Mouse (Mus musculus) kidney, embryonic 16.5 days (tissue): ENCODE results near the gene Tmem117. TPM values are rescaled to one million over a fixed set of nuclear protein-coding genes. Genes with fewer than 3 reads are reported as not detected.

Experiments used
- ATAC-seq: fragments of 200-750 bp; cut with Nextera tagmentation; 2 replicates; pipeline ENCODE4 v1.8.0; 2017; ENCODE audit warnings: moderate TSS enrichment; ENCODE audit not compliant: low FRiP score, low TSS enrichment
- H3K27ac ChIP-seq: fragments of 300-500 bp; sonication (generic); 2 replicates; pipeline ENCODE4 v1.5.1; 2014; ENCODE audit warnings: low read length
- H3K27me3 ChIP-seq: fragments of 300-500 bp; sonication (generic); 2 replicates; pipeline ENCODE4 v1.6.1; 2014; ENCODE audit warnings: low read length, control low read depth, mixed read lengths; ENCODE audit not compliant: insufficient read depth
- H3K36me3 ChIP-seq: fragments of 300-500 bp; sonication (generic); 2 replicates; pipeline ENCODE4 v1.6.1; 2014; ENCODE audit warnings: low read length, control low read depth, mixed read lengths; ENCODE audit not compliant: insufficient read depth
- H3K4me1 ChIP-seq: fragments of 300-500 bp; sonication (generic); 2 replicates; pipeline ENCODE4 v1.6.1; 2014; ENCODE audit warnings: low read length, control low read depth, mixed read lengths; ENCODE audit not compliant: insufficient read depth
- H3K4me2 ChIP-seq: fragments of 300-500 bp; sonication (generic); replicated peaks from 2 replicates; pipeline ENCODE4 v1.6.1; 2014; ENCODE audit warnings: low read depth, low read length
- H3K4me3 ChIP-seq: fragments of 300-500 bp; sonication (generic); 2 replicates; pipeline ENCODE4 v1.5.1; 2014; ENCODE audit warnings: mild to moderate bottlenecking, low read length
- H3K9ac ChIP-seq: fragments of 300-500 bp; sonication (generic); replicated peaks from 2 replicates; pipeline ENCODE4 v1.6.1; 2014; ENCODE audit warnings: low read length
- H3K9me3 ChIP-seq: fragments of 300-500 bp; sonication (generic); 2 replicates; pipeline ENCODE4 v1.6.1; 2016; ENCODE audit warnings: low read length, control low read depth
- WGBS: fragments of 180-500 bp; shearing (Covaris S2); extraction: QIAGEN DNeasy Blood & Tissue Kit; methylation state at CpG from one replicate; pipeline ENCODE4 v1.1.7; 2014; 5-methylcytosine and 5-hydroxymethylcytosine counted together
- polyA plus RNA-seq: library from polyadenylated mRNA; unstranded; fragments of >200 nt; fragmentation: Nextera tagmentation; extraction: Ambion mirVana; gene quantifications from 2 replicates; pipeline ENCODE4 v1.2.1, GENCODE M21; 2015

Gene Tmem117
- polyA plus RNA-seq, 1 experiment from 2014 or later: 14.6 TPM

- Histone ChIP-seq H3K27me3 (no peaks in the 10 kb centered on the region), H3K4me2 (no peak overlapping the region), H3K36me3 (no peaks in the 10 kb centered on the region), H3K9me3 (no peaks in the 10 kb centered on the region), H3K9ac (no peak overlapping the region), H3K27ac (no peak overlapping the region), H3K4me3 (no peak overlapping the region), H3K4me1 (no peaks in the 10 kb centered on the region)
- WGBS: 91% methylated on average over 7 of the region's 7 CpGs
- ATAC-seq: no peak
Observed at GRCm38 (mm10) chr15:95070881-95071280, 441.8 kb downstream of the Tmem117 start.

DNA sequence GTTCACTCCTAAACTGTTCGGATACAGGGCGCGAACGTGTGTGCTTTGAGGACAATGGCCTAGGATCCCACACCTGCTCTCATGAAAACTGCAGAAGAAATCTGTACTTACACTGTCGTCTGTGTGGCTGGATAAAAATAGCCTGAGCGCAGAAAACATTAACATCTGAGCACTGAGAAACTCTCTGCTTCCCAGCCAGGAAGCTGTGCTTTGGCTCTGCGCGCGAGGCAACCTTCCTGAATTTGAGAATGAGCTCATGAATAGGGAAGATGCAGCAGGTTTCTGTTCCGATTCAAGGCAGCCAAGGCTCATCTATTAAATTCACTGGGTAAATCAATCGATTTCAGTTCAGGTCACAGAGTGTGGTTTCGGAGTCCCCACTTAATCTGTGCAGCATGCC, 446.3 kb downstream of the Tmem117 start:
- no peak for ATAC-seq
- H3K27ac ChIP-seq: no peak overlapping the region
- H3K4me1 ChIP-seq: no peaks in the 10 kb centered on the region
- 89% methylated on average over 12 of the region's 12 CpGs for WGBS
- H3K9ac ChIP-seq: no peak overlapping the region
- no peak overlapping the region for H3K4me2 ChIP-seq
- H3K36me3 ChIP-seq: no peaks in the 10 kb centered on the region
- no peaks in the 10 kb centered on the region for H3K27me3 ChIP-seq
- H3K4me3 ChIP-seq: no peak overlapping the region
- H3K9me3 ChIP-seq: no peaks in the 10 kb centered on the region

DNA sequence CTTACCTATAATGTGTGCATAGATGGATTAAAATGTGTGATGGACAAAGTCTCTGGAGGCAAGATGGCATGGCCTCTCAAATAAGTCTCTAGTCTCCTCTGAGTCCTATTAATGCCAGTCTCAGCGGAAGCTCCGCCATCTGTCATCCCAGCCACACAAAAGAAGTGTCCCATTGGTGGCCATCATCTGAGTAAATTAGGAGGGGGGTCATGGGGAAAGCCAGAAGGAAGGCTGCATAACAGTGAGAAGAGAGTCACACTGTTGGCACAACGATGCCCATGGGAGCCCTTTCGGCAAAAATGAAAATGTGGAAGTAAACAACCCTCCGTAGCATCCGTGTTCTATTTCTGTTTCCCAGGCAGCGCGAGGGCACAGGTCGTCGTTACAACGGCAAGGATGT, 452.6 kb downstream of the Tmem117 start:
- H3K4me3 ChIP-seq: no peak overlapping the region
- H3K9ac ChIP-seq: no peak overlapping the region
- no peaks in the 10 kb centered on the region for H3K27me3 ChIP-seq
- H3K27ac ChIP-seq: no peak overlapping the region
- WGBS: 93% methylated on average over 11 of the region's 11 CpGs
- no peaks in the 10 kb centered on the region for H3K4me1 ChIP-seq
- H3K4me2 ChIP-seq: no peak overlapping the region
- H3K36me3 ChIP-seq: no peaks in the 10 kb centered on the region
- ATAC-seq: no peak
- no peaks in the 10 kb centered on the region for H3K9me3 ChIP-seq

DNA sequence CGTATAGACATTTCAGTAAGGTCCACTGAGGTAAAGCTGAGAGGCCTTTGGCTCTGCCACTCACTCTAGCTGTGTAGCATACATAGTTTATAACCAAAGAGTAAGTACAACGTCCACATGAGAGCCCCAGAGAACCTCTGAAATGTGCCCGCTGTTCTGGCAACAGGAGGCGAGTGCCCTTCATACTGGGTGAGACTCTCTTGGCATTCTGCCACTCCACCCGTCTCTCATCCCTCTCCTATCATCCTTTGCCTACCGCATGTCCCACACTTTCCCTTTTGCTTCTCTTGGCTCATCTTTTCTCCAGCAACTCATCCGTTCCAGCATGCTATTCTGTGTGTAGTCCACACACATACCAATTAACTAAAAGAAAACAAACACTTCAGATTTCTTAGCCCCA, 456.9 kb downstream of the Tmem117 start:
- no peaks in the 10 kb centered on the region for H3K4me1 ChIP-seq
- no peaks in the 10 kb centered on the region for H3K36me3 ChIP-seq
- 84% methylated on average over 7 of the region's 7 CpGs for WGBS
- H3K27me3 ChIP-seq: no peaks in the 10 kb centered on the region
- H3K9me3 ChIP-seq: no peaks in the 10 kb centered on the region
- no peak overlapping the region for H3K9ac ChIP-seq
- H3K27ac ChIP-seq: no peak overlapping the region
- ATAC-seq: no peak
- no peak overlapping the region for H3K4me2 ChIP-seq
- no peak overlapping the region for H3K4me3 ChIP-seq

GRCm38 (mm10) chr15:95100133-95100532, 471.1 kb downstream of the Tmem117 start:
- no peak overlapping the region for H3K4me3 ChIP-seq
- 93% methylated on average over 7 of the region's 7 CpGs for WGBS
- H3K9ac ChIP-seq: no peak overlapping the region
- no peaks in the 10 kb centered on the region for H3K27me3 ChIP-seq
- no peaks in the 10 kb centered on the region for H3K36me3 ChIP-seq
- ATAC-seq: no peak
- no peak overlapping the region for H3K4me2 ChIP-seq
- no peaks in the 10 kb centered on the region for H3K4me1 ChIP-seq
- H3K9me3 ChIP-seq: no peaks in the 10 kb centered on the region
- H3K27ac ChIP-seq: no peak overlapping the region

DNA sequence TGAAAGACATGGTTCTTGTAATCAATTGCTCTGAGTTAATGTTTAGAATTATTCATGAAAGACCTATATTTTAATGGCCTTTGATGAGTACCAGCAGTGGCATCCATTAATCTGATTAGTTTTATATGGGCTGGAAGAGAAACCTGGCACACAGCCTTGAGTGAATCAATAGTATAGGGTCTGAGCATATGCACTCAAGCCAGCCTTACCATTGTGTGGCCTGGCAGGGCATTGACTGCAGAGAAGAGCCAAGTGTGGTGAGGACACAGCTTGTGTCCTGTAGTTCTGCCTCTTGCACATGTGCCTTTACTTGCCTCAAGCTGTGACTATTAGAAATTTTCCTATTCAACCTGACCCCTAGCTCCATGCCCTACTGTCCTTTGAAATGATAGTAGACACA, 472.5 kb downstream of the Tmem117 start:
- no peaks in the 10 kb centered on the region for H3K27me3 ChIP-seq
- no peaks in the 10 kb centered on the region for H3K4me1 ChIP-seq
- H3K9ac ChIP-seq: no peak overlapping the region
- H3K27ac ChIP-seq: no peak overlapping the region
- H3K36me3 ChIP-seq: no peaks in the 10 kb centered on the region
- no peak overlapping the region for H3K4me3 ChIP-seq
- H3K9me3 ChIP-seq: no peaks in the 10 kb centered on the region
- ATAC-seq: no peak
- no peak overlapping the region for H3K4me2 ChIP-seq

DNA sequence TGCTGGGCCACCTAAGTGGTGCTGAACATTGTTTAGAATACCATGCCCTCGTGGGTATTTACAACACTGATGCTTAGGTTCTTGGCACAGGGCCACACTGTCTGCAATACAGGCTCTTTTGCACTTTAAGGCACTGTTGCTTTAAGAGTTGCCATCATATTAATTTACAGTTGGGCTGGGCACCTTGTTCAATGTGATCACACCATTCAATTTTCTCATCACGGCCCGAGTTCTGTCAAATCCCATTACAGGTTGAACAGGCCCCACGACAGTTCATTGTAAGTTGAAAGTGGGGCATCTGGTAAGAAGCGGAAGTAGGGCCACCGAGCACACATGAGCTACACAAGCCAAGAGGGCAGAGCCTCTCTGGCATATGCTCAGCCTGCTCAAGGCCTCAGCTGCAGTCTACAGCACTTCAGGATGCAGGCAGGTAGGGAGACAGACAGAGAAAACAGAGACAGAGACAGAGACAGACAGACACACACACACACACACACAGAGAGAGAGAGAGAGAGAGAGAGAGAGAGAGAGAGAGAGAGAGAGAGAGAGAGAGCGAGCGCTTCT, 478.3 kb downstream of the Tmem117 start:
- ATAC-seq: no peak
- Histone ChIP-seq H3K27ac (no peak overlapping the region), H3K4me2 (no peak overlapping the region), H3K36me3 (no peaks in the 10 kb centered on the region), H3K4me3 (no peak overlapping the region), H3K9ac (no peak overlapping the region), H3K27me3 (no peaks in the 10 kb centered on the region), H3K9me3 (no peaks in the 10 kb centered on the region), H3K4me1 (no peaks in the 10 kb centered on the region)
- WGBS: 71% methylated on average over 8 of the region's 8 CpGs

DNA sequence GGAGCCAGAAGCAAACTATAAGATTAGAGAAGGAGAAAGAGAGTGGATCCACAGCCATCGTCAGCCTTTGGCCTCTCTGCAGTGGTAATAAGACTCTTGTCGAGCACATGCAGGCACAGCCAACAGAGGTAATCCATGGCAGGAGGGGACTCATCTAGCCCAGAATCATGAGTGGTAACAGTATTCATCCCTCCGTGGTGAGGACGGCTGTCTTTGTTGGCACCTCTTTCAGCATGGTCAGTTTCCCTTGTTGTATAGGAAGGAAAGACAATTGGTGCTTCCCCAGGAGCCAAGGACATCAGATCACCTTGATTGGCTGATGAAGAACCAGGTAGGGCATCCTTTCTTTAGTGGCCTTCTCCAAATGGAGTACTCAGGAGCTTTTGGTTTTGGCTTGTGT, 479.6 kb downstream of the Tmem117 start:
- WGBS: 83% methylated on average over 4 of the region's 4 CpGs
- ATAC-seq: no peak
- H3K36me3 ChIP-seq: no peaks in the 10 kb centered on the region
- H3K4me3 ChIP-seq: no peak overlapping the region
- H3K4me2 ChIP-seq: no peak overlapping the region
- H3K27me3 ChIP-seq: no peaks in the 10 kb centered on the region
- H3K27ac ChIP-seq: no peak overlapping the region
- H3K9me3 ChIP-seq: no peaks in the 10 kb centered on the region
- no peaks in the 10 kb centered on the region for H3K4me1 ChIP-seq
- H3K9ac ChIP-seq: no peak overlapping the region

- ATAC-seq: no peak
- Histone ChIP-seq H3K9ac (no peak overlapping the region), H3K9me3 (no peaks in the 10 kb centered on the region), H3K27ac (no peak overlapping the region), H3K4me3 (no peak overlapping the region), H3K36me3 (no peaks in the 10 kb centered on the region), H3K4me1 (no peaks in the 10 kb centered on the region), H3K4me2 (no peak overlapping the region), H3K27me3 (no peaks in the 10 kb centered on the region)
- WGBS: 86% methylated on average over 4 of the region's 4 CpGs
Observed at GRCm38 (mm10) chr15:95131401-95131800, 502.4 kb downstream of the Tmem117 start.

- H3K27me3 ChIP-seq: no peaks in the 10 kb centered on the region
- H3K4me1 ChIP-seq: no peaks in the 10 kb centered on the region
- no peaks in the 10 kb centered on the region for H3K36me3 ChIP-seq
- no peaks in the 10 kb centered on the region for H3K9me3 ChIP-seq
- H3K27ac ChIP-seq: no peak overlapping the region
- no peak overlapping the region for H3K4me2 ChIP-seq
- no peak overlapping the region for H3K4me3 ChIP-seq
- 90% methylated on average over 17 of the region's 17 CpGs for WGBS
- ATAC-seq: peak; percentile 49; the same call in 1 of the 2 replicates
- no peak overlapping the region for H3K9ac ChIP-seq
Observed at GRCm38 (mm10) chr15:95135926-95136609, 507.0 kb downstream of the Tmem117 start.
